Mouse (Mus musculus) layer of hippocampus, adult 18-20 months (tissue): ENCODE data around the gene Haus7. TPM values are rescaled to one million over a fixed set of nuclear protein-coding genes. Genes with fewer than 3 reads are reported as not detected.

Experiments
- DNase-seq, 2 experiments: peaks; one replicate each; pipeline ENCODE4 v3.0.0; 2022; ENCODE audit warnings: low spot score in 2 of 2
- long read RNA-seq: library from polyadenylated mRNA; stranded (forward); transcript quantifications from one replicate; pipeline ENCODE4 v2.0.0, GENCODE M21; 2021
- total RNA-seq, 2 experiments: library from RNA; stranded (reverse); gene quantifications; 2 replicates each; pipeline ENCODE4 v1.2.3; 2021

The Haus7 gene
- total RNA-seq, result 10 to 100 TPM in 1 of 2 experiments, 1 to 10 TPM in 1; 8.9 to 11.4 TPM
- long read RNA-seq, partial matches to known transcripts, result 0 of 6 reads
- long read RNA-seq, other reads (novel, unspliced or antisense), result 1 of 6 reads

DNA sequence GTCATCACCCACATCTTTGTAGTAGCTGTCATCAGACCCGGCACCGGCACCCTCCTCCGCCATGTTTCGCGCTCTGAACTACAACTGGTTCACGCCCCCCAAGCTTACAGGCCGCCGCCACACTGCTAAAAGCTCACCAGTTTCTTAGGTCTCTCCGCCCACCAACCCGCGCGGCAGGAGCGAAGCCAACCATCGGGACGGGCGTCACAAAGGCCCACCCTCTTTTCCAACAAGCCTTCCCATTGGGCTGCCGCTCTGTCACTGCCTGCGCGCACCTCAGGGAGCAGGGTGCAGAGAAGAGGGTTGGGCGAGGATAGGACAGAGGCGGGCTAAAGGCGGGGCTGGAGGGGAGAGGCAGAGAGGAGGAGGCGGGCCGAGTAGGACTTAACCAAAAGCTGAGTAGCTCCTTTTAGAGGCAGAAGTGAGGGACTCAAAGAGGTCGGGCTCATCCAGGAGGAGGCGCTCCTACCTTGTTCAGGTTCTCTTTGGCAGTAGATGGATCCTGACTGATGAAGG, at the start of gene Haus7:
Haus7 (minus strand) TSS at position 168 of the 516 bp plus-strand sequence.
- peak; percentile 91 for DNase-seq

DNA sequence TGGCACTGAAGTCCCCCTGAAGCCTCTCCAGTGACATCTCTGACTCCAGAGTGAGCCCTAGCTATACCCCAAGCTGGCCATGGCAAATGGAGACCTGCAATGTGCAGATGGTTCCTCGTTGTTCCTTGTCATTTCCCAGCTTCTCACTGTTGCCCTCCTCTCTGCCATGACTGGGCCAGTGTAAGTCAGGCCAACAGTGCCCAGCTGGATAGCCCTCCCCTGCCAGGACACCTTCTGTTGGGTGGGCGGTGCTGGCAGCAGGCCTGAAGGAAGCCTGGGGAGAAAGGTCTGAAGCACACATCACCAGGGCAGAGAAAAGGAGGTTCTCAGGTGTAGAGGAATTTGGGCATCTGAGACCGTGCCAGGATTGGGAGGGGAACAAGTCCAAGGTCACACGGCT, 47.7 kb upstream of the Haus7 start:
- DNase-seq, result no peak

DNA sequence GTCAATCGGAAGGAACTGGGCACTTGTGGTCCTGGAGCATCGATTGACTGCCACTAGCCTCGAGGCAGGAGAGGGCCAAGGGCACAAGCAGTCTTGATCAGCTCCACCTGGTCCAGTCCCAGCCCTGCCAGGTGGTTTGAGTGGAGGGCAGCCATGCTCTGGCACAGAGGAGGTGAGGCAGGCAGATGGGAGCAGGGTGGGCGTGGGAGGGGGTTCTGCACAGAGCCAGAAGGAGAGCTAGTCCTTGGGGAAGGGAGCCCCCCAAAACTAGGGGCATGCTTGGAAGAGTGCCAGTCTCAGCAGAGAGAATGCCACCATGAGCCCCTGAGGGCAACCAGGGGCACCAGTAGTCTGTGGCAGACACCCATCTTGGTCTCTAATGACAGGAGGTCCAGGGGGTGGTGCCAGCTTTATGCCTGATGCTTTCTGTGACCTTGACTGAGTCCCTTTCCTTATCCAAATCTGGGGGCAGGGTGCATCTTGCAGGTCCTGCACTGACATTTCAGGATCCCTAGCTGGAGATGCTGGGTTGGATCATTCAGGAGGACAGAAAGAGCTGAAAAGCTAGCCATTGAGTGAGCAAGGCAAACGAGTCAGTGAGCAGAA, 46.4 kb upstream of the Haus7 start:
- no peak for DNase-seq

DNA sequence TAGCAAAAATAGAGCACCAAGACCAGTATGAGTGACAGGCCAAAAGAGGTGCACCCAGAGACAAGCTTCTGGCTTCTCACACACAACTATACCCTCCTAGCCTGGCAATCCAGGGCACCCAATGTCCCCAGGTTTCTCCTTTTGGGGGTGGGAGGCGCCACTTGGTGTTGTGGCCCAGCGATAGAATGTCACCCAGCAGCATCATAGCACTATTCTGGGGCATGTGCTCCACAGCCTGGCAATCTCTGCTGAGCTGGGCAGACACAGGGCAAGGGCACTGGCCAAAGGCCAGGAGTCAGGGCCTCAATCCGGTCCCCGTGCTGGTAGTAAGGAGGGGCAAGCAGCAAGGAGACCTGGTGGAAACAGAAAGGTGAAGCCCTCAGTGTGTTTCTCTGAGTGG, 37.9 kb upstream of the Haus7 start:
- DNase-seq, result no peak

DNA sequence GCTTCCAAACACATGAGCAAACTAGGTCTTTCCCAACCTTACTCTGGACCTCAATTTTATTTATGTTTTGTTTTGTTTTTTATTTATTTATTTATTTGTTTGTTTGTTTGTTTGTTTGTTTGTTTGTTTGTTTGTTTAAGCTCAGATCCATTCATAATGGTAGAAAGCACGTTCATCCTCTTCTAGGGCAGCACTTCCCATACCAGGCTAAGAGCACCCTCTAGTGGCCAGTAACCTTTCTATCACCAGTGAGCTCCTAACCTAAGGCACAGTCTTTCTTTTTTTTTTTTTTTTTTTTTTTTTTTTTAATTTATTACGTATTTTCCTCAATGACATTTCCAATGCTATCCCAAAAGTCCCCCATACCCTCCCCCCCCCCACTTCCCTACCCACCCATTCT, 34.7 kb upstream of the Haus7 start:
- DNase-seq, result peak; percentile 47 to 75

DNA sequence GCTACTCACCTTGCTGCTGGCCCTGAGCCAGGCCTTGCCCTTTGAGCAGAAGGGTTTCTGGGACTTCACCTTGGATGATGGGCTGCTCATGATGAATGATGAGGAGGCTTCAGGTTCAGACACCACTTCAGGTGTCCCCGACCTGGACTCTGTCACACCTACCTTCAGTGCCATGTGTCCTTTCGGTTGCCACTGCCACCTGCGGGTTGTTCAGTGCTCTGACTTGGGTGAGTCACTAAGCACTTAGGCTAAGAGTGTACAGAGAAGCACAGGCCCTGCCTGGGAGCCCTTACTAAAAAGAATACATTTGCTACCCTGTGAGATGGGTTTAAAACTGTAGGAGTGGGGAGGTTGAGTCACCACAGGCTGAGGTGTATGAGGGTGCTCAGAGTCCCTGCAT, 32.0 kb upstream of the Haus7 start:
- DNase-seq, result no peak

DNA sequence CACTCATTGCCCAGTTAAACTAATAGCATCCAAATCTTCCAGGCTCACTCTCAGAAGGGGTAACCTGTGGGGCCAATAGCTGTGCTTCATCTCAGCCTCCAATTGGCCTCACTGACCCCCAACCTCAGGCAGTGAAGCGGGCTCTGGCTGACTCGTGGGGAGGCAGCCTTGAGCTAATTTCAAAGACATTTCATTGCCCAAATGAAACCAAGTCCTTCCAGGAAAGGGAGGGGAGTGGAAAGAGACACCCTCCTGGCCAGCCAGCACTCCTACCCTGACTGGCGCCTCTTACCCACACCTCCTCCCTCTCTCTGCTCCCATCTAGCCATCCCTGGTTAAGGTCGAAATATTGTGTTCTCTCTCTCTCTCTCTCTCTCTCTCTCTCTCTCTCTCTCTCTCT, 31.3 kb upstream of the Haus7 start:
- no peak for DNase-seq

DNA sequence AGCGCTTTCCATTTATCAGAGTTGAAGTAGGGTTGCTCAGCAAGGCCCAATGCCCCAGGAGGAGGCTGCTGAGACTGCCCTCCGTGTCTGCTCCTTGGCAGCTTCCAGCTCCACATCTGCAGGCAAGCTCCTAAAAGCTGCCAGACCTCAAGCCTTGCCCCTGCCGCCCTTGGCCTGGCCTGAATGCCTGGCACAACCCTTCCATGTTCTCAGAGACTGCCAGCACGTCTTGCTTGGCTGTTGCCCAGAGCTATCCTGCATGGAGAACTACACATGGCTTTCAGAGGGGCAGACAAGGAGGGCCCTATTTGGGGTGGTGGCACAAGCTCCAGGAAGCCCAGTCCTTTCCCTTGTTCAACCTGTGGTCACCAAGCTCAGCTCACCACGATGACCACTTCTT, 28.1 kb upstream of the Haus7 start:
- DNase-seq, result no peak

DNA sequence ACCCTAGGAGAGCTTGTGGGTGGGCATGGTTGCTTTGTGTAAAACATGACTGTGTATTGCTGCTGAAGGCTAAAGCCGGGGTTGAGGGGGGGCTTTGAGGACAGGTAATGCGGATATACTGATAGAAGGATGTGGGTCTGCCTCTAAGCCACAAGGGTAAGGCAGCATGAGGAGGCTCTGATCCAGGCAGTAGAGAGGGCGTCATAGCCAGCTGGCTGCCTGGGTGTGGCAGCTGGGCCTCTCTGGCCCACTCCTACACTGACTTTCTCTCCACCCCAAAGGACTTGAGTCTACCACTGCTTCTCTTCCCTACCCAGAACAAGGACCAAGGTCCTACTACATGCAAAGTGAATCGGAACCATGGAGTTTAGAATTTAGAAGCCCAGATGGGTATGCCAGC, 26.0 kb upstream of the Haus7 start:
- no peak for DNase-seq

DNA sequence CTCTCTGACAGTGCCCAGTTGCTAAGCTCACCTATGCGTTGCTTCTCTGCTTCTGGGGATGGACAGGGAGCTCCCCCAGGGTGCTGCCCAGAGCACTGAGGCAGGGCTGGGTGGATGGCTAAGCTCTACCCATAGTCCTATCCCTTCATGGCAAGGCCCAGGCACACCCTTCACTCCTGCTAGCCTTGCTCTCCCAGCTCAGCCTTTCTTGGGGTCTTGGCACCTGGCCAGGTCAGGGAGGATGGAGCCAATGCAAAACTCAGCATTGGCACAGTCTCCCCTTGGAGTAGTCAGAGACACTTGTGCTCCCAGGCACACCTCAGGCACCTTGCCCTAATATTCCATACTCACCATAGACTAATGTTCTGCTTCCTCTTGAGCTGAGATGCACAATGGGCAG, 25.2 kb upstream of the Haus7 start:
- DNase-seq, result no peak

DNA sequence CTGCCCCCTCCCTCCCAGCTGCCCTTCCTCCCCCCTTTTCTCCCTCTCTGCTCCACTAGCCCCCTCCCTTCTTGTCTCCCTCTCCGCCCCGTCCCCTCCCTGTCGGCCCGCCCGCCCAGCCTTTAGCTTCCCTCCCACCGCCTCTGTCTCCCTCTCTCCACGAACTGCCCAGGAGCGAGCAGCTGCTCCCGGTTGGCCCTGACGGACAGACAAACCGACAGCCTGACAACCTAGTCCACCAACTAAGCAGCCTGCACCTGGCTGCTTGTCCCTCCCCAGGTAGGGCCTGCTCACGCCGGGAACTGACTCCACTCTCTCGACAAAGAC, 24.6 kb upstream of the Haus7 start, which contains the start of gene Bgn:
Bgn (plus strand) TSS at position 119 of the 327 bp plus-strand sequence.
- DNase-seq, result no peak

DNA sequence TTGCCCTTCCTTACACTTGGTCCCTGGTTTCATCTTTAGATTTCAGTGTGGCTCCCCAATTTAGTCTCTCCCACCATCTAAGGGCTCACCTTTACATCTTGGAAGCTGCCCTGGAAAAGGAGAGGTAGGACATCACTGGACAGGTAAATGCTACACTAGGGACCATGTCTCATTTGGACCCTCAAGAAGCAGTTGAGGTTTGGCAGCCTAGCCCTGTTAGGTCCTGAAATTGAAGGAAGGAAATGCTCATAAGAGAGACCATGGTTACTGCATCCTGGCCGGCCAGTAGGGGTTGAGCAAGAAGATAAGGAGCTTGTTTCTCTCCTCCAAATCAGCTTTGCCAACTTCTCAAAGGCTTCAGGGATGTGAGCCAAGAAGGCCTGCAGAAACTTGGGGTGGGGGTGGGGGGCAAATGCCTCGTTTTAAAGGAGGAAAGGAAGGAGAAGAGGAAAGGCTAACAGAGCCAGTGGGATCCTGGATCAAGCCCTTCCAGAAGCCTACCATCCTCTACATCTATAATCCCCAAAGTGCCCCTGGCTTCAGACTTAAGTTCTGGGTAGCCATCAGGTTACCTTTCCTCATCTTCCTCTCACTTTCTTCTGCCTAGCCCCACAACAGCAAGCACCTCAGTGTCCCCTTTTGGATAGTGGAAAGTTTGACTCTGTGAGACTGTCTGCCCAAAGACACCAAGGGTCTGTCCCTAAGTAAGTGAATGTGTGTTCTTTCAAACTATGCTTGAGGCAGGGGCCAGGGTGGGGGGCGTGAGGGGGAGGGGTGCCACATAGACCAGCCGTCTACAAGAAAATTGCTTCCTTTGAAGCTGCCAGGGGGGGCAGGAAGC, 24.0 kb upstream of the Haus7 start:
- DNase-seq, result no peak

DNA sequence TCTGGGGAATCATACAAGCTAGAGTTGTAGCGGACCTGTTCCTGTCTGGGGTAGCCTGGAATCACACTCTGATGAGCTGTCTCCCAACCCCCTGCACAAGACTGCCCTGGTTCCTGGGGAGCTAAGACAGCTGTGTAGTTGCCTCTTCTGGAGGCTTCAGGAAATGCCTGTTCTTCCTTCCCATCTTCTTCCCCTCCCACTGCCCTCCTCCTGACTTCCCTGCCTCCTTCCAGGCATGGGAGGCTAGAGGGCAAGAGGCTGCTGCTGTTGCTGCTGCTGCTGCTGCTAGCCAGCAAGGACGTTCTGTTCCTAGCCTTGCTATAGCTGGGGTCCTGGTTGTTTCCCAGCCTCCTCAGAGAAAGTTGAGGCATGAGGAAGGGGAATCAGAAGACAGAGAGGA, 21.5 kb upstream of the Haus7 start:
- no peak for DNase-seq

DNA sequence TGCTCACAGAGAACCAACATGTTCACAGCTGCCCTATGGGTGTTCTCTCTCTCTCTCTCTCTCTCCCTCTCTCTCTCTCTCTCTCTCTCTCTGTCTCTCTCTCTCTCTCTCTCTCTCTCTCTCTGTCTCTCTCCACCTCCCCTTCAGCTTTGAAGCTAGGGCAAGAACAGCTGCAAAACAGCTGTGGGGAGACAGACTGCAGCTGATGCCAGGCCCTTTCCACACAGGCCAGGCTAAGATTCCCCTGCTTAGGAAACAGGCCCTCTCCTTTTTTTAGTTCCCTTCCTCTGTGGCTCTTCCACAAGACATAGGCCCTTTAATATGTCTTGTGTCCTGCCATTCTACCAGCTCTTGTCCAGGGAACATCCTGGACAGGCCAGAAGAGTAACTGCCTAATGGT, 20.8 kb upstream of the Haus7 start:
- DNase-seq, result no peak

DNA sequence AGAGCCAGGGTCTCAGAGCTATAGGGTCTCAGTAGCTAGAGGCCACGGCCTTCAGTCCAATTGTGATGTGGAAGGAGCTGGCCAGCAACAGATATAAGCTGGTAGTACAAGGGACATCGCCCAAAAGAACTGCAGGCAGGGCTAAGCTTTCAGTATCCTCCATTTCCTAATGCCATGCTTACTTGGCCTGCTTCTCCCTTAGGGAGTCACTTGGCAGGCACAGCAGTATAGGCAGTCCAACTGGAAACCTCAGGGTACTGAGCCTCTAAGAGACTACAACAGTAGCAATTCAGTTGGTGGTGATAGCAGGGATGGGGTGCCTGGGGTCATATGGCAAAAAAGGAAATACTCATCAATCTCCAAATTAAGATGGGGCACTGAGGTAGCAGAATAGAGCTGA, 18.7 kb upstream of the Haus7 start:
- DNase-seq, result no peak

DNA sequence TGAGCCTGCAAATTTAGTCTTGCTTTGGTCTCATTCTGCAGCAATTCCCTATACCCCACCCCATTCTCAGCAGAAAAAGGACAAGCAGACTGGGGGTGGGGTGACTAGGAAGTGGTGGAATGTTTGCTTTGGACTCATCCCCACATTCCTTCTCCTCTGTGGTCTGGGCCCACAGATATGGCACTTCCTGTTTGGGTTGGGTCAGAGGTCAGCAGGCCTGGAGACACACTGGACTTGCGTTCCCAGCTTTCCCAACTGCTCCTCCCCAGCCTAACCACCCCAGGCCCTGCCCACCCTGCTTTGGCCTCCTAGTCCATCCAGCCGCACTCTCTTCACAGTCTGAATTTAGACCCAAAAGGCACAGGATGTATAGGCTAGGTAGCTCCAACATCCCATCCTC, 17.8 kb upstream of the Haus7 start:
- DNase-seq, result no peak

DNA sequence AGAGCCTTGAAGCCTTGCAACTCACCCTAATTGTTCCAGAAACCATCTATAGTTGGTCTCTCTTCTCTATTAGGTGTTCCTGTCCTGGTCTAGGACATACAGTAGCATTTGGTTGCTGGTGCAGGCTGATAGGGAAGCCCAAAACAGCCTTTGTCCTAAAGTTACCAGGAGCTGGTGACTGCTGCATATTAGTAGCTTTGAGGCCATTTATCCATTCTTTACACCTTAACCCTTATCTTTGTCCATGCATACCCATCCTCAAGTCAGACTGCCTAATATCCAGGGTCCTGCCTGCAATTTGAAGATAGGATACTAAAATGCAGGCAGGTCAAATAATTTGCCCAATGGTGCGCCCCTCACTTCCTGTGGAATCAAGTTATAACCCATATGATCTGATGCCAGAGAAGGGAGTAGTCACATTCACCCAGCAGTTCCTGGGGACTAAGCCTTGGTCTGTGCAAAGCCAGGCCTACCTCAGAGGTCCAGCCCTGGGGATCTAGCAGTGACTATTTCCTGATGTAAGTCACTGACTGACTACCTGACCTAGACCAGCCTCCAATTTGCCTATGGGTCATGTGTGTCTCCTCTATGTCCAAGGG, 16.9 kb upstream of the Haus7 start:
- no peak for DNase-seq

DNA sequence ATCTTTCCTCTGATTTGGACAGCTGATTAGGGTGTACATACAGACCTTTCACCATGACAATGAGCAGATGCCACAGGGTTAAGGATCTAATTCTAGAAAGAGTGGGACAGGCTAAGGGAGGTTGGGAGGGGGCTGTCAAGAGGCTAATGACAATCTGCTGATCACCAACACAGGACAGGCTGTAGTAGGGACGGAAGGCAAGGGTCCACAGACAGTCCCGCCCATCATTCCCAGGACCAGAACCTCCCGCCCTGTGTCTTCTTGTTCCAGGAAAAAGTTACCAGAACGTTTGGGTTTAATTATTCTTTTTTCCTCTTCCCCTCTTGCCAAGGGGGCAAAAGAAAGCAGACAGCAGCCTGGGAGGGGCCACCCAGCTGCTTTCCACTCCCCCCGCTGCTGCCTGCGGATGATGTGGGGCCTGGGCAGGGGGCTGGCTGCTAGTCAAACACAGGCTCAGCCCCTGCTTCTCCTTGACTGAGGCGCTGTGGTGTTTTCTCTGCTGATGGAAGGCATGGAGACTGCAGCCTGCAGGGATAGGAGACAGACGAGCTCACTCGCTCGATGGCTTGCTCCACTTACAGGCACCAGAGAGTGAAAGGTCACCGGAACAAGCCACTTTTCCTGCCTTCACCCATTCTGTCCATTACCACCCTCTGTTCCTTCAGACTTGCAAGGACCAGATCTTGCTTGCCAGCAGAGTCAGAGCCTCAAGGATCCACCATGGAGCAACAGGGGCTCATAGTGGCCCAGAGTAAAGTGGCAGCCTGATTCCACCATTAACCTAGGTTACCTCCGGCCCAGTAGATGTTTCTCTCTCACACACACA, 15.7 kb upstream of the Haus7 start:
- no peak for DNase-seq

DNA sequence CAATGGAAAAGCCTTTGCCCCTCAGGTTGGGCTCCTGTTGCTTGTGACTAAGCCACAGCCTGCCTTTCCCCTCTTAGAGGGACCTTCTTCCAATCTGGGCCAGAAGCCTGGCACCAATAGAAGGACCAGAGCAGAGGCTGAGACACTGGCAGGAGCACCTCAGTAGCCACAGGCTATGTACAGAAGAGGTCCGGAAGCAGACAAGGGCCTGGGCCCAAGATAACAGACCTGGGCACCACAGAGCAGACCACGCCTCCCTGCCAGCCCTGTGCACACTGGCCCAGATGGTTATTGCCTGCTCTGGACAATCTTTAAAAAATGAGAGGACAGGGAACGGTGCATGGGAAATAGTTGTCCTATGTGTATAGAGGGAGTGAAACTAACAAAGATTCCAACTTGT, 12.9 kb upstream of the Haus7 start:
- DNase-seq, result no peak

DNA sequence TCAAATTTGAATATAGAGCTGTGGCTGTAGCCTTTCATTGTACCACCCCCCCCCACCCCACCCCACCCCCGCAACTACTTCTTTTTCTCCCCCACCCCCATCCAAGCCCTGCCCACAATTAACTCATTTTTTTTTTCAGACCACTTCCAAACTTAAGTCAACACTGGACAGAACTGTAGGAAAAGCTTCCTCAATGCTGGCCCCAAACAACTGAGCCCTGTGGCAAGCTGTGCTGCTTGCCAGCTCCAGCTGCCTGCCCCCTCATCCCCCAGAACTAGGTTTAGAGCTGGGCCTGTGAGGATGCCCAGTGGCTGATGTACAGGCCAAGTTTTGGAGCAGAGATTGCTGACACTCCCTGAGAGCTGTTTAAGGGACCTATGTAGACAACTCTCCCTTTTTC, 9.9 kb upstream of the Haus7 start:
- DNase-seq, result no peak

DNA sequence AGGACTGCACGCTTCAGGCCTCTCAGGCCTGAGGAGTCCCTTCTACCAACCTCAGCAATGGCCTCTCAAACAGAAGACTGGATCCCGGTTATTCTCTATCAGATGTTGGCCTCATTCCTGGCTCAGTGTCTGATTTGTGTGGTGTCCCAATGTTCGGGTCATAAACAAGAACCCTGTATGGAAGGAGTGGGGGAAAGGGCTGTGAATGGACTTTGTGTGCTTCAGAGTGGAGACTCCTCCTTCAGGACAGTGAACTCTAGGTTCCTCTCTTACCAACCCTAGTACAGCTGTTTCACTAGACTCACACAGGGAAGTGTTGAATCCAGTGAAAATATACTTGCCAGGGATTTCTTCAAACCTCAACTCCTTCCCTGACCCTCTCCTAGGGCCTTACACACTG, 9.5 kb upstream of the Haus7 start:
- DNase-seq, result no peak
